Mouse (Mus musculus) MEL-GATA-1-ER (cell line): ENCODE data around the gene Tmbim6.
"Not testable (repeated sequence)": the region's sequence is repeated elsewhere in the genome, so short reads cannot be mapped to it uniquely, and the experiment has no call there.

ENCODE experiments used
- DNase-seq: peaks from one replicate; pipeline ENCODE4 v3.0.0-alpha.2; 2012; ENCODE audit warnings: low read depth; ENCODE audit errors: extremely low read depth

Gene Tmbim6

GRCm38 (mm10) chr15:99416957-99417356 is 24.3 kb downstream of the Tmbim6 start:
- DNase-seq: no peak

- DNase-seq: no peak
These were observed 25.1 kb downstream of the Tmbim6 start for GRCm38 (mm10) chr15:99417692-99418271.

- no peak for DNase-seq
These were observed 27.4 kb downstream of the Tmbim6 start for GRCm38 (mm10) chr15:99420101-99420500.

GRCm38 (mm10) chr15:99420521-99421014 is 27.9 kb downstream of the Tmbim6 start:
- DNase-seq: no peak

- no peak for DNase-seq
These were observed 28.5 kb downstream of the Tmbim6 start for GRCm38 (mm10) chr15:99421152-99421551.

- no peak for DNase-seq
These were observed 29.0 kb downstream of the Tmbim6 start for GRCm38 (mm10) chr15:99421676-99422075.

- no peak for DNase-seq
These were observed 29.9 kb downstream of the Tmbim6 start for GRCm38 (mm10) chr15:99422551-99422950.

- no peak for DNase-seq
These were observed 30.4 kb downstream of the Tmbim6 start for GRCm38 (mm10) chr15:99423131-99423530.

GRCm38 (mm10) chr15:99423884-99424283 is 31.2 kb downstream of the Tmbim6 start:
- DNase-seq: no peak

- DNase-seq: no peak
These were observed 37.7 kb downstream of the Tmbim6 start for GRCm38 (mm10) chr15:99430394-99430793.

- DNase-seq: no peak
These were observed 38.4 kb downstream of the Tmbim6 start for GRCm38 (mm10) chr15:99431063-99431462.

GRCm38 (mm10) chr15:99431504-99431903 is 38.8 kb downstream of the Tmbim6 start:
- no peak for DNase-seq

- no peak for DNase-seq
These were observed 39.3 kb downstream of the Tmbim6 start for GRCm38 (mm10) chr15:99431967-99432366.

- no peak for DNase-seq
These were observed 40.5 kb downstream of the Tmbim6 start for GRCm38 (mm10) chr15:99433081-99433718.

GRCm38 (mm10) chr15:99433913-99434312 is 41.2 kb downstream of the Tmbim6 start:
- no peak for DNase-seq

GRCm38 (mm10) chr15:99438966-99439698 is 46.5 kb downstream of the Tmbim6 start:
- DNase-seq: no peak

- DNase-seq: no peak
These were observed 47.6 kb downstream of the Tmbim6 start for GRCm38 (mm10) chr15:99440112-99440815.

GRCm38 (mm10) chr15:99440816-99441457 is 48.3 kb downstream of the Tmbim6 start:
- DNase-seq: no peak

- DNase-seq: no peak
These were observed 49.7 kb downstream of the Tmbim6 start for GRCm38 (mm10) chr15:99442358-99442757.

- no peak for DNase-seq
These were observed 52.9 kb downstream of the Tmbim6 start for GRCm38 (mm10) chr15:99445567-99445966.

GRCm38 (mm10) chr15:99446136-99446535 is 53.5 kb downstream of the Tmbim6 start:
- not testable (repeated sequence) for DNase-seq
